In the genomic region with DNA sequence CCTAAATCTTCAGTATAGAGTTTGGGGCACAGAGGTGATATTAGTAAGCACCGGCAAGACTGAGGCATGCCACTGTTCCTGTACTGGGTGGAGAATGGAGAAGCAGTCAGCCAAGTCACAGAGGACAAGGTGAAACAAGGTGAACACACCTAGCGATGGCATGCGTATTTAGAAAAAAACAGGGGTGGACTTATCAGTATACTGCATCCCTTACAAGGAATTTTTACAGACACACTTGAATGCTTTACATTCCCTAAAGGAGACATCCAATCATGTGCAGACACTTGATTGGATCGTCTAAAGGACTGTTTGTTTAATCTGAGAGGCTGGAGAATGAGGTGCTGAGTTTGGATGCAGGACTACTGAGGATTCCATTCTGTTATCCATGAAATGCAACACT, we compare ENCODE assay signal across 9 mouse cellular contexts.
"Had no signal": no experiment of that assay in that cellular context is flagged by ENCODE, and none has a peak within 500 bp of the region (broad histone marks: within the 10 kb centered on the region; RNA-seq: fewer than 3 reads in every experiment).

No protein-coding gene starts in this region.

- H3K9ac ChIP-seq: kidney, embryonic 15.5 days; liver, embryonic 13.5 days; lung, embryonic 15.5 days; stomach, embryonic 15.5 days had no signal

- ATAC-seq: intestine, embryonic 16.5 days had no signal

- H3K9me3 ChIP-seq: kidney, embryonic 15.5 days; liver, embryonic 13.5 days; lung, embryonic 15.5 days; megakaryocyte, embryonic 14.5 days; stomach, embryonic 15.5 days had no signal

- H3K4me3 ChIP-seq: kidney, embryonic 15.5 days; left cerebral cortex, adult 2 months; liver, embryonic 13.5 days; lung, embryonic 15.5 days; megakaryocyte, embryonic 14.5 days; stomach, embryonic 15.5 days had no signal

- H3K4me1 ChIP-seq: kidney, embryonic 15.5 days; liver, embryonic 13.5 days; lung, embryonic 15.5 days; megakaryocyte, embryonic 14.5 days; stomach, embryonic 15.5 days had no signal

- H3K36me3 ChIP-seq: kidney, embryonic 15.5 days; liver, embryonic 13.5 days; lung, embryonic 15.5 days; stomach, embryonic 15.5 days had no signal

- H3K27me3 ChIP-seq: kidney, embryonic 15.5 days; liver, embryonic 13.5 days; lung, embryonic 15.5 days; megakaryocyte, embryonic 14.5 days; stomach, embryonic 15.5 days had no signal

- H3K4me2 ChIP-seq: kidney, embryonic 15.5 days; liver, embryonic 13.5 days; lung, embryonic 15.5 days; midbrain, embryonic 11.5 days; stomach, embryonic 15.5 days had no signal

- DNase-seq: layer of hippocampus, postnatal 36 days; liver, embryonic 13.5 days had no signal

- H3K27ac ChIP-seq: kidney, embryonic 15.5 days; left cerebral cortex, adult 2 months; liver, embryonic 13.5 days; lung, embryonic 15.5 days; stomach, embryonic 15.5 days had no signal
